Mouse (Mus musculus): ENCODE results near the gene Sec14l3.
A peak's percentile ranks its signal among the peaks of the same experiment; 100 is the strongest.

The Sec14l3 gene

DNA sequence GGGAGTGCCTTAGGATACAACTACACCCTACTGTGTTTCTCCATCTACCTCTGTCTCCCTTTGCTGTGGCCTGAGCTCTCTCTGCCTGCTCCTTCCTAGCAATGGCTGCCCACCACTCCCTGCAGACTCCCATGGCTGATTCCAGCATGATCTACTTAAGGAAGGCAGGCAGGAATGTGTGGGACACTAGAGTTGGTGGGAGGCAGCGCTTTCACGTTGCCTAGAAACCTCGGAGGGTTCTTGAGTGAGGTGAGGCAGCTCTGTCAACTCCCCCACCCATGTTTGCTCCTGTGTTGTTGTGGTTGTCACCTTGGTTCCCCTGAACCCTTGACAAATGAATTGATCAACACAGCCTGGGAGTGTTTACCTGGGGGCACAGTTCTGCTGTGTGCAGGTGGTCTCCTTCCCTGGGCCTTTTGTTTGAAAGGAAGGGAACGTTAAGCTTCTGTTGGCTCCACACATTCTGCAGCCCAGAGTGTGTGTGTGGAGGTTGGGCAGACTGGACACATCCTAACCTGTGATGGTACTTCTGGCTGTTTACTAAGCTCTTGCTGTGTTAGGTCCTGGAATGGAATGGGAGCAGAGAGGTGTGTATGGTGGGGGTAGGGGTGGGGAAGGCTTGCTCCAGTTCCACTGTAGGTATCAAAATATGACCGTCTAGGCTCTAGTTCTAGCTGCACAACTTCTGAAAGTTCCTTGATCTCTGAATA, 3.6 kb upstream of the Sec14l3 start:
- no peak for DNase-seq (ENCODE audit: low read depth)

- no peak for DNase-seq (ENCODE audit: low read depth)
These were observed 2.1 kb upstream of the Sec14l3 start for GRCm38 (mm10) chr11:4062523-4062922.

DNA sequence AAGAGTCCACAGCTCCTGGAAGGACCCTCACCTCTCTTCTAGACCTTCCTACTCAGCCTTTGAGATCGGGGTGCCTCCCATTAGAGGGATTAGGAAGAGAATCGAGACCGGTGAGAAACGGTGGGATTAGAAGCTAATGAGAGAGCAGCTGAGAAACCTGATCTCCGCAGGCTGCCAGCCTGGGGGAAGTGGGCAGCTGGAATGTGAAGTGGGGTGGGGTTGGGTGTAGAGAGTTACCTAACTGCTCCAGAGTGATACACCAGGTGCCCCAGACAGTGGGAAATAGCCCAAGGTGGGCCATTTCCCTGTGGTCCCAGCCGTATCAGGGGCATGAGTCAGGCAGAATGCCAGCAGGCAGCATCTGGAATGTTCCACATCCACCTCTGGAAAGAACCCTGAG, 1.7 kb upstream of the Sec14l3 start:
- DNase-seq (ENCODE audit: low read depth): no peak

- no peak for DNase-seq (ENCODE audit: low read depth)
These were observed 5.0 kb downstream of the Sec14l3 start for GRCm38 (mm10) chr11:4069664-4070063.

- peak; percentile 33 for DNase-seq (ENCODE audit: low read depth)
These were observed 12.0 kb downstream of the Sec14l3 start for GRCm38 (mm10) chr11:4076633-4077032.

GRCm38 (mm10) chr11:4078267-4078933, 13.8 kb downstream of the Sec14l3 start:
- no peak for DNase-seq (ENCODE audit: low read depth)

DNA sequence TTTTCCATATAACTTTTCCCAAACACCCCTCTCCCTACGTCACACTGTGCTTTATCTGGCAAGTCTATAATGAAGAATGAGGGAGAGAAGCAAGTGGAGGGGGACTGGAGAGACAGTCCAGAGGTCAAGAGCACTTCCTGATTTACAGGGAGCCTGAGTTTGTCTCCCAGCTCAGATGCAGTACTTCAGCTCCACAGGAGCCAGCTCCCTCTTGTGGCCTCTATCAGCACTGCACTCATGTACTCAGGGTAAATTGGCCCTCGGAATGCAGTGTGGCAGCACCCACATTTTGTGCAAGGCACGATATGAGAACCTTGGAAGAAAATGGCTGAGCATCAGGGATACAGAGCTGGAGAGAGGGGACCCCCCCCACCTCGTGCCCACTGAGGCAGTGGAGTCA, 15.6 kb downstream of the Sec14l3 start:
- DNase-seq (ENCODE audit: low read depth): peak; percentile 74

- peak; percentile 73 for DNase-seq (ENCODE audit: low read depth)
These were observed 18.9 kb downstream of the Sec14l3 start for GRCm38 (mm10) chr11:4083316-4084078.

DNA sequence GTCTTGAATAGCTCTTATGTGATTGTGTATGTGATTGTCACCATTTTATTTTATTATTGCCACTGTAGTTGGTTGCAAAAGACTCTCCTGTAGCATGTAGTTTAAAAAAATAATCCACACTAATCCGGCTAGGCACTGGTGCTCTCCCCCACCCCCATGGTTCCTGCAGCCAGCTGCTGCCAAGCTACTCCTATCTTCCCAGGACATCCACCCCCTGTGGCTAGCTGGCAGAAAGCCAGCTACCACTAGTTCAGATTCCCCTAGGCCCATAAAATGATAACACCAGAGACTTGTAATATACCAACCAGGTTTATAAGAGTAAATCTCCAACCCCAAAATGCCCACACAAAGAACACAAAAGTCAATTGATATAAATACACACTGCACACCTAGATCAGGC, 21.6 kb downstream of the Sec14l3 start:
- no peak for DNase-seq (ENCODE audit: low read depth)

DNA sequence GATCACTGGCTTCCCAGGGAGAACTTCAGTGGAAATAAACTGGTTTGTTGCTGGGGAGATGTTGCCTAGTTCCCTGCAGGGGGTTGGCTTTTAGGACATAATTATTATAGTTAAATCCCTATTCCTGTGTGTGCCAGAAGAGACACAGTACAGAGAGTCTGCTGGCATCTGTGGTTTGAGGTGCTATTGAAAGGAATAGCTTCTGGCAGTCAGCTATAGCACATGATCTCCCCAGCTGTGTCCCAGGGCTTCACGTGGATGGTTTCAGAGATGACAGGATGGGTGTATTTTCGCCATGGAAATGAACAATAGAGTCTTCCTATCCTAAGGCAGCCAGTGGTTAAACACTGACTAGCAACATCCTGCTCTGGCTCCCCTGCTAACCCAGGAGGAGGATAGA, 22.6 kb downstream of the Sec14l3 start:
- no peak for DNase-seq (ENCODE audit: low read depth)

GRCm38 (mm10) chr11:4093459-4094377, 29.1 kb downstream of the Sec14l3 start:
- no peak for DNase-seq (ENCODE audit: low read depth)

- DNase-seq (ENCODE audit: low read depth): peak; percentile 90
These were observed 29.9 kb downstream of the Sec14l3 start for GRCm38 (mm10) chr11:4094378-4095170.

- DNase-seq (ENCODE audit: low read depth): peak; percentile 73
These were observed 30.8 kb downstream of the Sec14l3 start, which contains the start of gene Mtfp1 for GRCm38 (mm10) chr11:4095171-4096053. Mtfp1 (minus strand) TSS chr11:4095445.

DNA sequence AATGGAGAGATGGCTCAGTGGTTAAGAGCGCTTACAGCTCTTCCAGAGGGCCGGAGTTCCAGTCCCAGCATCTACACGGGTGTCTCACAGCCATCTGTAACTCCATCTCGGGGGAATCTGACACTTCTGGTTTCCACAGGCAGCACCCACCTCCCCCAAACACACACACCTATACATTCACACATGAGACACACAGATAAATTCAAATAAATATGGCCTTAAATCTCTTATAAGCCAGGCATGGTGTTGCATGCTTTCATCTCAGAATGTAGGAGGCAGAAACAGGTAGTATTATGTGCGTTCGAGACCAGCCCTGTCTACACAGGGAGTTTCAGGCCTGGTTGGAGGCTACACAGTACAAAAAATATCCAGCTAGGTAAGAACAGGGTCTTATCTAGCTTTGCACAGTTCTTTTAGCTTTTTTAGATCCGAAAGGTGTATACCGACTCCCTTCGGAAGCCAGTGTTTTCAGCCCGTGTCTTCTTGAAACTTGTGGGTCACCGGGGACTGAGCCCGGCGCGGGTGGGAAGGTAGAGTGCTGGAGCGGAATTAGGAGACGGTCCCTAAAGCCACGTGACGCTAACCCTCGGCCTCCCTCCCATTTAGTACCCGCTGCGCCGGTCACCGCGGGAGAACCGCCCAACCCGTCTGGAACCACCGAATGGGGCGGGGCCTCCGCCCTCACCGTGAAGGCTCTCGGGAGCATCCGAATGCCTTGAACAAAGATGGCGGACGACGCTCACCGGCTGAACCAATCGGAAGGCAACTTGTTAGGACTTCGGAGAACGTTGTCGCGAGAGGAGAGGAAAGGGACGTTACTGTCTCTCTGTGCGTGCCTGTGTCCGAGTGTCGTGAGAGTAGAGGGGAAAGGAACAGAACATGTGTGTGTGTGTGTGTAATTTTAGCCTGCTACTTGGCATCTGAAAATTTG, 31.7 kb downstream of the Sec14l3 start:
- peak; percentile 96 for DNase-seq (ENCODE audit: low read depth)

- peak; percentile 28 for DNase-seq (ENCODE audit: low read depth)
These were observed 32.5 kb downstream of the Sec14l3 start for GRCm38 (mm10) chr11:4097091-4097621.

DNA sequence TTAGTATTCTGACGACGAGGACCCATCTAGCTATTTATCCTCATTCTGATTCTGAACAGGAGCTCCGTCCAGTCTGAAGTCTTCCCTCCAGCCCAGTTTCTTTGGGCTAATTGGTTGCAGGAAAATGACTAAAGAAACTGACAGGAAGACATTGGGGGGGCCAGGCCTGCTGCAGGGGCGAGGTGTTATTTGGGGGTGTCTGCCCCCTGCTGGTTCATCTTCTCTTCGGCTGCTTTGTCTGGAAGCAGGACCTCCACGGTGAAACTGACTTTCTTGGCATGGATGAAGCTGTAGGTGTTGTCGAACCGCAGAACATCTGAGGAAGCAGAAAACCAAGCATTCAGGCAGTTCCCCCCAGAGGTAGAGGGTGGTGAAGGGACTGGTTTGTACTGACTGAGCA, 33.5 kb downstream of the Sec14l3 start:
- no peak for DNase-seq (ENCODE audit: low read depth)

- no peak for DNase-seq (ENCODE audit: low read depth)
These were observed 34.2 kb downstream of the Sec14l3 start for GRCm38 (mm10) chr11:4098816-4099215.

- no peak for DNase-seq (ENCODE audit: low read depth)
These were observed 34.8 kb downstream of the Sec14l3 start for GRCm38 (mm10) chr11:4099447-4099846.

- no peak for DNase-seq (ENCODE audit: low read depth)
These were observed 37.2 kb downstream of the Sec14l3 start for GRCm38 (mm10) chr11:4101851-4102250.
